Mouse (Mus musculus) forebrain, embryonic 12.5 days (tissue): ENCODE measurements around the gene Olfr1223. TPM values are rescaled to one million over a fixed set of nuclear protein-coding genes. Genes with fewer than 3 reads are reported as not detected.
"Not testable (repeated sequence)": the region's sequence is repeated elsewhere in the genome, so short reads cannot be mapped to it uniquely, and the experiment has no call there.

Experiments
- ATAC-seq: fragments of 200-750 bp; cut with Nextera tagmentation; 2 replicates; pipeline ENCODE4 v1.8.0; 2017; ENCODE audit warnings: moderate TSS enrichment; ENCODE audit not compliant: low FRiP score
- H3K27ac ChIP-seq: fragments of 300-500 bp; sonication (generic); 2 replicates; pipeline ENCODE4 v1.5.1; 2016; ENCODE audit warnings: mild to moderate bottlenecking
- H3K27me3 ChIP-seq: fragments of 300-500 bp; sonication (generic); 2 replicates; pipeline ENCODE4 v1.6.1; 2016; ENCODE audit warnings: mild to moderate bottlenecking
- H3K36me3 ChIP-seq: fragments of 300-500 bp; sonication (generic); replicated peaks from 2 replicates; pipeline ENCODE4 v1.6.1; 2016; ENCODE audit warnings: mild to moderate bottlenecking
- H3K4me1 ChIP-seq: fragments of 300-500 bp; sonication (generic); 2 replicates; pipeline ENCODE4 v1.6.1; 2016
- H3K4me2 ChIP-seq: fragments of 300-500 bp; sonication (generic); 2 replicates; pipeline ENCODE4 v1.6.1; 2016; ENCODE audit warnings: mild to moderate bottlenecking, moderate library complexity
- H3K4me3 ChIP-seq: fragments of 300-500 bp; sonication (generic); replicated peaks from 2 replicates; pipeline ENCODE4 v1.5.1; 2016; ENCODE audit warnings: mild to moderate bottlenecking
- H3K9ac ChIP-seq: fragments of 300-500 bp; sonication (generic); 2 replicates; pipeline ENCODE4 v1.6.1; 2016; ENCODE audit warnings: mild to moderate bottlenecking
- H3K9me3 ChIP-seq: fragments of 300-500 bp; sonication (generic); 2 replicates; pipeline ENCODE4 v1.6.1; 2016
- WGBS: fragments of 180-500 bp; shearing (Covaris S2); methylation state at CpG from one replicate; pipeline ENCODE4 v1.1.7; 2016; 5-methylcytosine and 5-hydroxymethylcytosine counted together
- polyA plus RNA-seq: library from polyadenylated mRNA; unstranded; fragments of >200 nt; fragmentation: Nextera tagmentation; extraction: Ambion mirVana; gene quantifications from 2 replicates; pipeline ENCODE4 v1.2.1, GENCODE M21; 2016

The Olfr1223 gene
- not detected in 2 replicates for polyA plus RNA-seq

DNA sequence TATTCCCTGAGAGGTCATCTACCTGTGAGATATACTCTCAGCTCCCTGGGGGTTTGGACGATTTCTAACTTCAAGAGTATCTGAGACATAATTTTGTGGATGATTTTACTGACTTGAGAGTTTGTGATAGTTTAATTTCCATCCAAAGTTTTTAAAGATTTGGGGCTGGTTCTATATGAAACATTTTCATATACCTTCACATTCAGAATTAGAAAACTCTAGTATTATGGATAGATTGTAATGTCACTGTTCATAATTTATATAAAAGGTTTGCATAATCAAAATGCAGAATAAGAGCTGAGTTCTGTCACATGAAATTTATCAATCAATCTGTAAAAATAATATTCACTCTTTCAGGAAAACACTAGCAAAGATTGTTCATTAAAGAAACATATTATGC lies at the start of gene Olfr1223:
Gene Olfr1223 (minus strand): TSS at position 101 of the 400 bp plus-strand sequence.
- Histone ChIP-seq H3K4me2 (no peak within 1 kb of the TSS), H3K27ac (no peak within 1 kb of the TSS), H3K27me3 (no peaks in the 10 kb centered on the region), H3K4me3 (no peak within 1 kb of the TSS), H3K4me1 (no peaks in the 10 kb centered on the region), H3K9ac (no peak within 1 kb of the TSS), H3K36me3 (no peaks in the 10 kb centered on the region), H3K9me3 (no peaks in the 10 kb centered on the region)
- 83% methylated on average over 1 of the region's 1 CpGs for WGBS
- no peak for ATAC-seq

DNA sequence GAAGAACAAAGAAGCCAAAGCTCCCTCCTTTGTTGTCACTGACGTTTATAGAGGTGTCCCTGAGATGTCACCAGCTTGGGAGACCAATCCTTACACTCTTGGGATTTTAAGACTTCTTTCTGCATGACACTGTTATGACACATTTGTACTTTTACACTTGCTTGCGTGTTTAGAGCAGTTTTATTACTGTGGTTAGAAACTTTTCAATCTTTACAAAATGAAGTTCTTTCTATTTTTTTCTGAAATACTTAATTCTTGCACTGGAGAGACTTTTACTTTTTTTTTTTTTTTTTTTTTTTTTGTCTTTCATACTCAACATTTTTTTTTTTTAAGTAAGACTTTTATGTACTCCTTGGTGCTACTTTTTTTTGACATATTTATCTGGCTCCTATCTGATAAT lies 48.6 kb upstream of the Olfr1223 start, which contains the start of gene Olfr1226:
Gene Olfr1226 (minus strand): TSS at position 101 of the 400 bp plus-strand sequence.
- no peak for ATAC-seq
- H3K36me3 ChIP-seq: no peaks in the 10 kb centered on the region
- no peaks in the 10 kb centered on the region for H3K27me3 ChIP-seq
- H3K27ac ChIP-seq: no peak within 1 kb of the TSS
- no peaks in the 10 kb centered on the region for H3K9me3 ChIP-seq
- H3K4me2 ChIP-seq: no peak within 1 kb of the TSS
- whole genome bisulfite sequencing: 65% methylated on average over 2 of the region's 2 CpGs
- H3K4me3 ChIP-seq: no peak within 1 kb of the TSS
- no peak within 1 kb of the TSS for H3K9ac ChIP-seq
- H3K4me1 ChIP-seq: no peaks in the 10 kb centered on the region

DNA sequence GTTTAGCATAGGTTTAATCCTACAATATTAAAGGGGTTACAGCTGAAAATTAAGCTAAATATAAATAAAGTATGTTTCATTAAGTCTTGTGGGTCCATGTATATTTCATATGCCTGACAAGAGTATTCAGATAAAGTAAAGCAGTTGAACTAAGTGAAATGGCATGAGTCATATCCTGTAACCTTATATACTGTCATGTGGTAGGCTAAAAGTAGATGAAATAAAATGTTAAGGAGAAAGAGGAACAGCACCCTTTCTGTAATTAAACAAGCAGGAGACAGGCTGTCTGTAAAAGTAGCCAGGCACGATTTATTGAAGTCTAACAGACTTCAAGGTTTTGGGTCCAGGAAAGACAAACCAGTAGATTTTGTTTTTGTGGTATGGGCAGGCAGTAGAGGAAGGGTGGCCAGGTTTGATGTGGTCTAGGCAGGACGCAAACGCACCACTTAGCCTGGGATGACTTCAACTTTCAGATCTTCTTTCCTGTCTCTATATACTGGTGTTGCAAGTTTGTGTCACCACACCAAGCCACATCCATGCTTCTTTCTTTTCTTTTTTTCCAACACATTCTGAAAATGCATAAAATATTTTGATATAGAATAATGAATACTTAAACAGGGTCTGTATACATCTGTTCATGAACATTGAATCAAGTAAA lies 45.1 kb upstream of the Olfr1223 start:
- Histone ChIP-seq H3K9ac (no peak overlapping the region), H3K27ac (no peak overlapping the region), H3K4me3 (no peak overlapping the region), H3K36me3 (no peaks in the 10 kb centered on the region), H3K4me1 (no peaks in the 10 kb centered on the region), H3K4me2 (no peak overlapping the region), H3K27me3 (no peaks in the 10 kb centered on the region), H3K9me3 (no peaks in the 10 kb centered on the region)
- WGBS: 95% methylated on average over 3 of the region's 3 CpGs
- no peak for ATAC-seq

- Histone ChIP-seq H3K27ac (no peak within 1 kb of the TSS), H3K4me3 (no peak within 1 kb of the TSS), H3K4me1 (no peaks in the 10 kb centered on the region), H3K27me3 (no peaks in the 10 kb centered on the region), H3K9ac (no peak within 1 kb of the TSS), H3K9me3 (no peaks in the 10 kb centered on the region), H3K4me2 (no peak within 1 kb of the TSS), H3K36me3 (no peaks in the 10 kb centered on the region)
- WGBS: 100% methylated on average over 1 of the region's 1 CpGs
- no peak for ATAC-seq
Observed at GRCm38 (mm10) chr2:89174569-89174968, 23.2 kb upstream of the Olfr1223 start, which contains the start of gene Olfr1225. TSS of gene Olfr1225 (minus strand) at chr2:89174669.

- not testable (repeated sequence) for H3K9ac ChIP-seq, H3K4me3 ChIP-seq, ATAC-seq, H3K4me2 ChIP-seq, H3K4me1 ChIP-seq, H3K9me3 ChIP-seq, H3K27me3 ChIP-seq, H3K27ac ChIP-seq, H3K36me3 ChIP-seq
- 91% methylated on average over 4 of the region's 4 CpGs for WGBS
Observed at GRCm38 (mm10) chr2:89164711-89165110, 13.4 kb upstream of the Olfr1223 start.

GRCm38 (mm10) chr2:89163991-89164390 lies 12.6 kb upstream of the Olfr1223 start, which contains the start of gene Olfr1224-ps1:
TSS of gene Olfr1224-ps1 (minus strand) at chr2:89164091.
- H3K4me1 ChIP-seq, H3K4me2 ChIP-seq, H3K27me3 ChIP-seq, H3K9me3 ChIP-seq, ATAC-seq, H3K9ac ChIP-seq, H3K27ac ChIP-seq, H3K36me3 ChIP-seq, H3K4me3 ChIP-seq: not testable (repeated sequence)
- 93% methylated on average over 8 of the region's 8 CpGs for WGBS

DNA sequence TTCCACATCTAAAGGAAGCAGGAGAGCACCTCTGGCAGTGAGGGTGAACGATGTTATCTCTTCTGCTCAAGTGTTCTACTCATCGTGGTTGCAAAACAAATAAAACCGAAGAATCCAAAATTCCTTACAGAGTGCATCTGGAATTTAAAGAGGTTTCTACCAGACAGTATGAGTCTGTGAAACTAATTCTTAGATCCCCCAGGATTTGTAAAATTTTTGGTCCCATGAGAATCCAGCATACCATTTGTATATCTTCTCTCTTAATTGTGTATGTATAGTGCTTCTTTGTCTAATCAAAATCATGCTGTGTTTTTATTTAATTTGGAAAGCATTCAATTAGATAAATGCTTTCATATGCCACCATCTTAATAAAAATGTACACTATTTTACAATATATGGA lies 18.4 kb downstream of the Olfr1223 start, which contains the start of gene Olfr1222:
Gene Olfr1222 (minus strand): TSS at position 101 of the 400 bp plus-strand sequence.
- no peaks in the 10 kb centered on the region for H3K27me3 ChIP-seq
- no peaks in the 10 kb centered on the region for H3K9me3 ChIP-seq
- WGBS: 88% methylated on average over 3 of the region's 3 CpGs
- H3K4me2 ChIP-seq: no peak within 1 kb of the TSS
- no peak for ATAC-seq
- H3K27ac ChIP-seq: no peak within 1 kb of the TSS
- no peak within 1 kb of the TSS for H3K9ac ChIP-seq
- H3K4me1 ChIP-seq: no peaks in the 10 kb centered on the region
- no peaks in the 10 kb centered on the region for H3K36me3 ChIP-seq
- H3K4me3 ChIP-seq: no peak within 1 kb of the TSS

- Histone ChIP-seq H3K27me3 (no peaks in the 10 kb centered on the region), H3K4me2 (no peak within 1 kb of the TSS), H3K36me3 (no peaks in the 10 kb centered on the region), H3K9me3 (no peaks in the 10 kb centered on the region), H3K9ac (no peak within 1 kb of the TSS), H3K4me3 (no peak within 1 kb of the TSS), H3K4me1 (no peaks in the 10 kb centered on the region), H3K27ac (no peak within 1 kb of the TSS)
- no peak for ATAC-seq
- 89% methylated on average over 2 of the region's 2 CpGs for WGBS
Observed at GRCm38 (mm10) chr2:89117183-89117582, 34.2 kb downstream of the Olfr1223 start, which contains the start of gene Olfr1221. TSS of gene Olfr1221 (minus strand) at chr2:89117283.

DNA sequence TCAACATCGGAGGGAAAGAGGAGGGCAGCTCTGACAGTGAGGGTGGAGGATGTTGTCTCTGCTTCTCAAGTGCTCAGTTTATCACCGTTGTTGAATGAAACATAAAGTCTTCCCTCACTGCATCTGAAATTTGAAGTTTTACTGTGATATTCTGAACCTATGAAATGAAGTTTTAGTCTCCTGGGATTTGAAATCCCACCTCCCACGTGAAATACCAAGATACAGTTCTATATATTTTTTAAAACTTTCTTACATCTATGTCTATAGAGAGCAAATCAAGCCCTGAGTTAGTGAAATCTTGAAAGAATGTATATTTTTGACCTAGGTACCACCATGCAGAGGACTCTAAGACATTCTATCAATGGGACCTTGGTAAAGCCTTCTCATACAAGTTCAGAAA lies 44.6 kb downstream of the Olfr1223 start, which contains the start of gene Olfr1220:
Gene Olfr1220 (minus strand): TSS at position 101 of the 400 bp plus-strand sequence.
- no peaks in the 10 kb centered on the region for H3K27me3 ChIP-seq
- no peaks in the 10 kb centered on the region for H3K36me3 ChIP-seq
- no peaks in the 10 kb centered on the region for H3K9me3 ChIP-seq
- no peak within 1 kb of the TSS for H3K27ac ChIP-seq
- H3K4me1 ChIP-seq: no peaks in the 10 kb centered on the region
- ATAC-seq: no peak
- H3K9ac ChIP-seq: no peak within 1 kb of the TSS
- no peak within 1 kb of the TSS for H3K4me2 ChIP-seq
- 78% methylated on average over 3 of the region's 3 CpGs for WGBS
- H3K4me3 ChIP-seq: no peak within 1 kb of the TSS

- H3K4me2 ChIP-seq: no peak overlapping the region
- no peaks in the 10 kb centered on the region for H3K36me3 ChIP-seq
- H3K9ac ChIP-seq: no peak overlapping the region
- no peak overlapping the region for H3K27ac ChIP-seq
- no peaks in the 10 kb centered on the region for H3K27me3 ChIP-seq
- no peak for ATAC-seq
- no peaks in the 10 kb centered on the region for H3K4me1 ChIP-seq
- H3K9me3 ChIP-seq: no peaks in the 10 kb centered on the region
- no peak overlapping the region for H3K4me3 ChIP-seq
Observed at GRCm38 (mm10) chr2:89105651-89106050, 45.7 kb downstream of the Olfr1223 start.

GRCm38 (mm10) chr2:89093848-89094247 lies 57.5 kb downstream of the Olfr1223 start:
- WGBS: 90% methylated on average over 1 of the region's 1 CpGs

More at GRCm38 (mm10) chr2:89093848-89094247, 57.5 kb downstream of the Olfr1223 start:
- no peak for ATAC-seq
- H3K9ac ChIP-seq: no peak overlapping the region
- no peaks in the 10 kb centered on the region for H3K27me3 ChIP-seq
- H3K4me1 ChIP-seq: no peaks in the 10 kb centered on the region
- no peak overlapping the region for H3K4me3 ChIP-seq
- H3K4me2 ChIP-seq: no peak overlapping the region
- no peaks in the 10 kb centered on the region for H3K9me3 ChIP-seq
- no peak overlapping the region for H3K27ac ChIP-seq
- H3K36me3 ChIP-seq: no peaks in the 10 kb centered on the region
